Mouse (Mus musculus) c-Kit-positive CD71-negative TER-119-negative erythroid progenitor cells, embryonic 14.5 days (primary cell): Measurements from ENCODE around the gene Ak6.

Source experiments
- DNase-seq: peaks from one replicate; pipeline ENCODE4 v3.0.0-alpha.2; 2013; ENCODE audit warnings: low read depth

The Ak6 gene

DNA sequence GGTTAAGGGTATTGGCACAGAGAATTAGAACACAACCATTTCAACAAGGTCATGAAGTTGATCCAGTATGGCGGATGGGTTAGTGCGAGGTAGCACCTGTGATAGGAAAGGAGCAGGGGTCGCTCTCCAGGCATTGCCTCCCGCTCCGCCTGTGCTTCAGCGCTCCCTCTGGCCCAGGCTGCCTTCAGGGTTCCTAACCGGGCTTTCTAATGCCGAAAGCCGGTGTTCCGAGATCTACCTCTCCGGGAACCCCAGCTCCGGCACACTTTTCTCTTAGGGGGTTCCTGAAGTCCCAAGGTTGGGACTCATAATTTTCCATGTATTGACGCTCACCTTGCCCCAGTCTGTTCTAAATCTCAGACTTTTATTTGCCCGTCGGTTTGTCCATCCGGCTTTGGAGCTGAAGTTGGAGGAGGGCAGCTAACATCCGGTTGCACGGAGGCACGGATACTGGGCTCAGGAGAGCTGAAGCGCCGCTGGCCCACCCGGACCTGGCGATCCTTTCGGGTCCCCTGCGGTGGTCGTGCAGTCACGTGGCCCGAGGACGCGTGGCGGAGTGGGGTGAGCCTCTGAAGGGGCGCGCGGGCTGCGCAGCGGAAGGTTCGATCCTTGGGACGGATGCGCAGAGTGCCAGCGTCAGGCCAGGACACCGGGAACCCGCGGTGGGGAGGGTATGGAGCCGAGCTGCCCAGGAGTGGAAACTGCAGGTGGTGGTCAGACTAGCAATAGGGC lies 18.7 kb downstream of the Ak6 start, which contains the start of gene Ccdc125:
Gene Ccdc125 (plus strand): TSS at position 427 of the 732 bp plus-strand sequence.
- DNase-seq = no peak

DNA sequence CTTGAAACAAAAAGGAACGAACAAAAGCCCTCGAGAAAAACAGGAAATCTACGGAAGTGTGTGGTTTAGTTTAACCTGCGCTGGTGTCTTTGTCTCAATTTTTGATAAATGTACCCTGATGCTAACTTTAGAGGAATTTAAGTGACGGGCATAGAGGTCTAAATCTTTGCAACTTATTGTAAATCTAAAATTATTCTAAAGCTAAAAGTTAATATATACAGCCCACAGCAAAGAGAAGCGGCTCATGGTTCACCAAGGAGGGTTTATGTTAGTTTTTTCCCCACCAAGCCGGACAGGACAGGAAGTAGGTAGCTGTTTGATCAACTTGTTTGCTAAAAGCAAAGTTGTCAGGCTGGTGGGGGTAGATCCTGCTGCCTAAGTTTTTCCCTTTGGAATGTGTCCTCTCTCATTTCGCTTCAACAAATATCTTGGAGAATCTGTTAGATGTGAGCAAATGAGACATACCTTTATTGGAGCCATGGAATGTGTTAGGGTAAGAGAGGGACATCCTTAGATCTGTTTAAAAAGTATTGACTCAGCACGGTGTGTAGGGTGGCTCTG lies 19.5 kb downstream of the Ak6 start:
- no peak for DNase-seq

DNA sequence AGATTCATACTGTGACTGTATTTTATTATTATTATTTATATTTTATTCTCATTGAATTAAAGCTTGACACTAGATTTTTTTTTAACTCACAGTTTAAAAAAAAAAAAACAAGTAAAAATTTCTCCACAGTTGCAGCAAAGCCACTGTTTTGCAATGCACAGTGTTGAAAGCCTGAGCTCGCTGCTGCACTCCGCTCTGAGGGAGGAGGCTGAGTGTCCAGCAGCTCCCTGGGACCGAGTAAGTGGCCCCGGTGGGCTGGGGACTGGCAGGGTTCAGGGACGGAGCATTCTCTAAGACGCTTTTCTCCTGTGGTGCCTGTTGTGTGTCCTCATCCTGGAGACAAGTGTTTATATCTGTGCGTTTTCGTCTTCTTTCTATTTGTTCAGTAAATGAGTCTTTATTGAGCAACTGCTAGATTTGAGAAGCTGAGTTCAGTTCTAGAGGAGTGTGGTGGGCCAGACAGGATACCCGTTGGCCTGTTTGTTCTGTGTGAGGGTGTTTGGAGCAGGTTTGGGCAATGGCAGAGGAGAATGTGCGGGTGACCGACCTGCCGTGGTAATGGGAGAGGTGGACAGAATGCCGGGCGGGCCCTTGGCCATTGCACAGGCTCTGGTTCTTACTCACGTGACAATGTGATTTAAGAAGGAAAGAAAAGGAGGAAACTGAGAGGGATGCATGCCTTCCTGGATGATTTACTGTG lies 25.3 kb downstream of the Ak6 start:
- DNase-seq = no peak

GRCm38 (mm10) chr13:100681615-100682014 lies 30.8 kb downstream of the Ak6 start:
- DNase-seq = no peak

- DNase-seq = no peak
Observed at GRCm38 (mm10) chr13:100682837-100683236, 32.1 kb downstream of the Ak6 start.

- DNase-seq = no peak
Observed at GRCm38 (mm10) chr13:100684355-100684754, 33.6 kb downstream of the Ak6 start.

- no peak for DNase-seq
Observed at GRCm38 (mm10) chr13:100687513-100687912, 36.7 kb downstream of the Ak6 start.

GRCm38 (mm10) chr13:100697541-100697940 lies 46.8 kb downstream of the Ak6 start:
- no peak for DNase-seq

DNA sequence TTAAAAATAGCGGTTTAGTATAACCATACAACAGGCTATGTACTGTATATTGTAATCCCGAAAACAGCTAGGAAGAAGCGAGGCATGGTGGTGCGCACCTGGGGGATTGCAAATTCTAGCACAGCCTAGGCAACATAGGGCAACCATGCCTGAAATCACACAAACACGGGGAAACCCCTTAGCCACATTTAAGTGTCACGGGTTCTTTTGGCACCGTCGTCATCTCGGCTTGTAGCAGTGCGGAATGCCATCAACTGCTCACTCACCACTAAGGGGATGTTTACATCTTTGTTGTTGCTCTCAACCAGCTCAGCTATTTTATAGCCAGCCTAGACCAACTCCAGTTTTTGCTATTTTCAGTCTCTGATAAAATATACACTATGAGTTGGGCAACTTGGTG lies 48.1 kb downstream of the Ak6 start:
- DNase-seq = no peak

DNA sequence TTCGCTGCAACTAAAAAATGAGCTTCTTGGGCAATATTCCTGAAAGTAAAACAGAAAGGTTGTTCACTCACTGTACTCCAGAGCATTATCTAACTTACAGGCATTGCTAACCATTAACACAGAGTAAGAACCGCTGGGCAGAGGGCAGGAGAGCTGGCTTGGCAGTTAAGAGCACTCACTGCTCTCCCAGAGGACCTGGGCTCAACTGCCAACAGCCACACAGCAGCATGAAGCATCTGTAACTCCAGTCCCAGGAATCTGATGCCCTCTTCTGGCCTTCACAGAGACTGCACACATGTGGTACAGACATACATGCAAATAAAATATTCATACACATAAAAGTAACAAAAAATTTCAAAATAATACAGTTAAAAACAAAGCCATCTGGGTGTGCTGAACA lies 52.7 kb downstream of the Ak6 start:
- no peak for DNase-seq

DNA sequence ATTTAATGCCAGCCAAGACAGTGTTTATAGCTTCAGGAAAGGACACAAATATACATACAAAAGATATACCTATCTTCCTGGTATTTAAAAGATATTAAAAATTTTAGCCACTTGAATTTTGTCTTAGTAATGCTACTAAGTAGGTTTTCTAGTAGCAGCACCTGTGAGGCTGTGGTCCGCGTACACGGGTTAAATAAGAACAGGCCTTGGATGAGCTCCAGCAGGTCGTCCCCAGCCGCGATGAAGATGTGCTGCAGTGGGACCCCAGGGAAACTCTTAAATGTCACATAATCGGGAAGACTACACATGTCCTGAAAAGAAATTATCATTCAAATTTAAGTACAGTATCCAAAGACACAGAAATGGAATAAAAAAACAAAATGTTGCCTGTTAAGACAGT lies 55.4 kb downstream of the Ak6 start:
- no peak for DNase-seq

DNA sequence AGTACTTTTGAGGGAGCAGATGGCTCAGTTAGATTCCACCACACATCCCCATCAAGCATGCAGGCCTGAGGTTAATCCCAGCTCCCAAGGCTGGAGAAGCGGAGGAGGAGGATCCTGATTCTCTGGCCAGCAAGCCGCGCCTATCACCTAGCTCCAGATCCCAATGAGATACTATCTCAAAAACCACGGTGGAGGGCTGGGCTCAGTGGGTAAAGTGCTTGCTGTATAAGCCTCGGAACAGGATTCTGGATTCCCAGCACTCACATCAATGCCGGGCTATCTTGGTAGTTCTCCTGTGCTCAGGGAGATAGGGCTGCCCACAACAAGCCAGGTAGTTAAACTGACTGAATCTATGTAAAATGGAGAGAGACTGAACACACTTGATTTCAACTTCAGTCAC lies 64.7 kb downstream of the Ak6 start:
- no peak for DNase-seq
